Mouse (Mus musculus) cerebral cortex, adult 2 months (tissue): Measurements from ENCODE around the gene Sub1.

Experiments used
- whole genome bisulfite sequencing: fragments of 180-500 bp; shearing (Covaris S2); methylation state at CpG from one replicate; pipeline ENCODE4 v1.1.7; 2018; 5-methylcytosine and 5-hydroxymethylcytosine counted together

The Sub1 gene

DNA sequence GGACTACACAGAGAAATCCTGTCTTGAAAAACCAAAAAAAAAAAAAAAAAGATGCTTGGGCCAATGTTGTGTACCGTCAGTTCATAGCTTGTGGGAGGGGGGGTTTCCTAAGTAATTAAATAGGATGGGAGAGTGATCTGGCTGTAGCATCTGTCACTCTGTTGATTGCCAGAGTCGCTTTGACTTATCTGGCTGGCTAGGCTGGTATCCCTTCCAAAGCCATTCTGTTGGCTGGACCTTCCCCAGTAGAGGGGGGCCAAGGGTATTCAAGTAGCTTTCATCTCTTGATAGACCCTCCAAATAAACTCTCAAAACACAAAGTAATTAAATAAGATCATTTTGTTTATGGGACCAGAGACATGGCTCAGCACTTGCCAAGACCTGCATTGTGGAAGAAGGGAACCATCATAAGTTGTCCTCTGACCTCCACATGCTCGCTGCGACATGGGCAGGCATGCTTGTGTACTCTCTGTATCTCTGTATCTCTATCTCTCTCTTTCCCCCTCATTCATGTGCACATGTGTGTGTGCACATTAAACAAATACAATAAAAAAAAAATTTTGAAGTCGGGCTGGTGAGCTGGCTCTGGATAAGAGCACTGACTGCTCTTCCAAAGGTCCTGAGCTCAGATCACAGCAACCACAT, 31.5 kb downstream of the Sub1 start:
- 82% methylated on average over 5 of the region's 5 CpGs for WGBS

DNA sequence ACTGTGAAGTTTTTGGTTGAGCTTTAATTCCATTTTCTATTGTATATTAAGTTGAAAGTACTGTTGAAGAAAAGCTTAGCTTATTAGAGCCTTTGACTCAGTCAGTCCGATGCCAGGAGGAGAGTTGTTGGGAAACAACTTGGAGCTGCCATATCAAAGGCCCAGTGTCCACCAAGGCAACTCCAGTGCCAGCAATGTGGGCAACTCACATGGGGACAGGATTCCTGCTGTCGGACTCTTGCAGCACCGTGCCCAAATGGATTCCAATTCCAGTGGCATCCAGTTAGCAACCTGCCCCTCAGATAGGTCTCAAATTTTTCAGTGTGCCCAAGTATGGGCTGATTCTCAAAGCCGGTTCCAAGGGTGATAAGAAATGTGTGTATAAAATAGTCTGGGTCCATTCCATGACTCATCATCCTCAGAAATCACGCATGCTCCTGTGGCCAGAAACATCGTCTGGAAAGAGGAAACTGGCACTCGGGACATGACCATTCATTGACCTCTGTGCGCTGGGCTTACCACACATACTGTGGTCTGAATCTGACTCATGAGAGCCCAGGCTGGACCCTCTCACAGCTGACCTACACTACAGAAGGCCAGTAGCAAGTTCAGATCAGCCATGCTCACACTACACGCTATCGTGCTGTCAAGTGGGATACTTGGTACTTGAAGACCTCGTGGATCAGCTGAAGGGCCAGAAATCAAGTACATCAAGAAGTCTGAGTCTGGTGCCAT, 32.8 kb downstream of the Sub1 start:
- WGBS = 90% methylated on average over 11 of the region's 11 CpGs

DNA sequence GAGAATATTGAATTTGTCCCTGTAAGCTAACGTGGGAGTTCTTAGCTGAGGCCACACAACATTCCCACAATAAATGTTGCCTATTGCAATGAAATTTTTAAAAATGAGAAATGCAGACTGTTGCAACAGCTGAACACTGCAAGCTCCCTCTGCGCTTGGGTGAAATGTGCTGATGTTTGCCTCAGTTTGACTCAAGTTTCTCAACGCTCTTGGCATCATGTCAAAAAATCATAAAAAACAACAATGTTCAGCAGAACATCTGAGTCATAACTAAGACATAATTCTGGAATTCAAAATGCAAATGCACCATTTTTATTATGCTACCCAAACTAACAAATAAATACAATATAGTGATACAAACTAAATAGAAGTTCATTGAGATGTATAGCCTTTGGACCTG, 37.1 kb downstream of the Sub1 start:
- WGBS = 84% methylated on average over 3 of the region's 3 CpGs

DNA sequence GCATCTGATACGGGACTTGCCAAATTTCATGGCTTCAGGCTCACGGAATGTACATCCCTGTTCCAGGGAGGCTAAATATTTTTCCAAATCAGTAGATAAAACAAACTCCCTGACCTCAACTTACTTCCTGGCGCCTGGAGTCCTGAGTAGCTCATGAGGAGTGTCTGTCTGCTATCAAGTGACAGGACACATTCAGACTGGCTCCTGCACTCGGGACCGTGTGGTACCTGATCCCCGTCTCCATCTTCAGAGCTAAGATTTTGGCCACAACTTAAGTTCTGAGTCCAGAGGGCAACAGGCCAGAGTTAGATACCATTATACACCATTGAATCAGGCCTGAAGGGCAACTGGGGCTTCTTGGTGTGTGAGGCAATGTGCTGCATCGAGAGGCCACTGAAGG, 40.7 kb downstream of the Sub1 start:
- WGBS = 86% methylated on average over 7 of the region's 7 CpGs

DNA sequence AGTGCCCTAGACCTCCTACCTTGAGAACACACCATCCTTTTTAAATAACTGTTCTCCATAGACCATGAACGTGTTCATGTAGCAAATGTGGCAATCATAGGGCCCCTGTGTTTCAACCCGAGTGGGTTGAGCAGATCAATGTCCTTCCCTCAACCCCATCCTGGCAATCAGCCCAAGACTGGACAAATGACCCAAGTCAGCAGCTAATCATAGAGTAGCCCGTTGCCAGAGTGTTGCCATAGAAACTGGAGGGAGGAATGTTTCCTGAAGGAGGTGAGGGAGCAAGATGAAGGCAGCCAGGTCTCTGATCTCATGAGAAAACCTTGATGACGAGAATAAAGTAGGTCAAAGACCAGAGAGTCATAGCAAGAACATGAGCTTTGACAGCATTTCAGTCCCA, 42.6 kb downstream of the Sub1 start:
- WGBS = 62% methylated on average over 4 of the region's 4 CpGs

DNA sequence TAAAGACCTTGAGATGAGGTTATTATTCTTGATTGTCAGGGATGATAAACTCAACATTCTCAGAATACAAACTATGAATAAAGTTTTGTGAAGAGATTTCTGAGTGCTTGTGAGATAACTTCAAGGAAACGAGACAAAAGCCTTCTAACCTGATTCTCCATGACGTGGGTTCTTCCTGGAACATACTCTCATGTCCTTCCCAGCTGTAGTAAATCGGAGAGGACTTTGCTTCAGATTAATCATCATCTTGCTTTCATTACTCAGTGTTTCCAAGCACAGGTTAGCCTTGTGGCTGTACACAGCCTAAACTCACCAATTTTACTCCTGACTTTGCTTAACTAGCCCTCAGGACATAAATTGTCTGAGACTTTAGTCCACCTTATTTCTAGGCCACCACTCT, 44.6 kb downstream of the Sub1 start:
- 88% methylated on average over 3 of the region's 3 CpGs for WGBS

DNA sequence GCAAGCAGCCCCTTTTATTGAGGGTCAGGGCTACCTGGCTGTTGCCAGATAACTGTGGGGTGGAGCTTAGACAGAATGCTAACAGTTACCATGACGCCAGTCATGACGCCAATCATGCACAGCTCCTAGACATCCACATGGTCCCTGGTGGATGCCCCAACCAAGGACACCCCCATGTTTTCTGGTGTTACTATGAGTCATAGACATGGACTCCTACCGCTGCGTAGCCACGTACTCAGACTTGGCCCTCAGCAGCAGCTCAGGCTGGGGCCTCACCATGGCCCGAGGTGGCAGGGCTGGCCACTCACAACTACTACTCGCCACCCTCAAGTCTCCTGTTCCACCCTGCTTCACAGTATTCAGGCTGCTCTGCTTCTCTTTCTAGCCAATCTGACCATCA, 45.6 kb downstream of the Sub1 start:
- 95% methylated on average over 7 of the region's 7 CpGs for WGBS

DNA sequence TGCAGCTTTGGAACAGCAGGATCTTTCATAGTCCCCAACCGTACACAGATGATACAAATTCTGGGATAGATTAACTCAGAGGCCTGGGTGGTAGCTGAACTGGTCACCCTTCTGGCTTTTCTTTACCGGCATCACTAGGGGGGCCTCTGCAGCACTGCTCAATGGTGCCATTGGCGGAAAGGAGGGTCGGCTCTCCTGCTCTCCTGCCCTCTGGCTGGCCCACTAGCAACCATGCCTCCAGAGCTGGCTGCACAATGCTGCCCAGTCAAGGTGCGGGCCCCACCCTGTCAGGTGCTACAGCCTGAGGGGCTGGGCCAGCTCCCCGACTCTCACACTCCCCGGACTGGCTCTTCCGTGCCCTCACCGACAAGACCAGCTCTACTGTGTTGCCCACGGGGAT, 46.6 kb downstream of the Sub1 start:
- WGBS = 97% methylated on average over 10 of the region's 10 CpGs

DNA sequence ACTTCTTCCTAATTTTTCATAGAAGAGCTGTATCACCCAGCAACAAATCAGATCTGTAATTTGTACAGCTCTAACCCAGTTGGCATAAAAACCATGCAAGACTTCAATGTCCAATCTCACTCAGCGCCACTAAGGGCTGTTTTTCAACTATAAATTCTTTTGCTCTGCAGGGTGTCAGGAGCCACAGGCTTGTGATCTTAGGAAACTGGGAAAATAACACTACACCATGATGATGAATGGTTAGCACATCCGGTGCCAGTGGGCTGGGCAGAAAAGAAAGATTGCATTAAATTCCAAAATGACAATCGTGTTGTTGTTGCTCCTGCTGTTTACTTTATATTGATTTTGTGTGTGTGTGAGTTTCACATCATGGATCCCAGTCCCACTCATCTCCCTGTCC, 47.3 kb downstream of the Sub1 start:
- 85% methylated on average over 3 of the region's 3 CpGs for WGBS

DNA sequence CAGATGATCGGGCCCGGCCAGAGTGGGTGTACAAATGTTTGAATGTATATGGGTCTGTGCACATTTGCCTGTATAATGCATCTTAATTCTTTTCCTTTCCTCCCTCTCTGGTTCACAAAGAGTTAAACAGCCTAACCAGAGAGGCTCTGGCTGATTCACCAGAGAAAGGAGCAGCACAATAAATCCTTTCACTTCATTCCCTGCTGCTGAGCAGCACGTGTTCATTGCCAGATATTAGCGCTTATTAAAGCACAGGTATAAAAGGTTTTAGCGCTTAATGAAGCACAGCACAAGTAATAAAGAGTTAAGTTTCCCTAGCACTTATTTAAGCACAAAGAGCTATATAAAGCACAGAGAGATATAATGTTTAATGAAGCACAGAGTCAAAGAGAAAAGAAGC, 55.9 kb downstream of the Sub1 start:
- WGBS = 68% methylated on average over 5 of the region's 5 CpGs
